Mouse (Mus musculus) embryonic facial prominence, embryonic 14.5 days (tissue): ENCODE measurements around the gene Zbtb1. TPM values are rescaled to one million over a fixed set of nuclear protein-coding genes. Genes with fewer than 3 reads are reported as not detected.
"Not testable (repeated sequence)": the region's sequence is repeated elsewhere in the genome, so short reads cannot be mapped to it uniquely, and the experiment has no call there.

Source experiments
- ATAC-seq: fragments of 200-750 bp; cut with Nextera tagmentation; 2 replicates; pipeline ENCODE4 v1.8.0; 2017; ENCODE audit warnings: low read depth, moderate number of reproducible peaks, moderate TSS enrichment
- DNase-seq: peaks from one replicate; pipeline ENCODE4 v3.0.0-alpha.2; 2015; ENCODE audit warnings: low spot score
- H3K27ac ChIP-seq: fragments of 300-500 bp; sonication (generic); replicated peaks from 2 replicates; pipeline ENCODE4 v1.5.1; 2014; ENCODE audit warnings: low read depth, mild to moderate bottlenecking, low read length, moderate library complexity
- H3K27me3 ChIP-seq: fragments of 300-500 bp; sonication (generic); replicated peaks from 2 replicates; pipeline ENCODE4 v1.6.1; 2014; ENCODE audit warnings: low read length; ENCODE audit not compliant: control insufficient read depth, insufficient read depth
- H3K36me3 ChIP-seq: fragments of 300-500 bp; sonication (generic); 2 replicates; pipeline ENCODE4 v1.6.1; 2014; ENCODE audit warnings: low read length, mixed read lengths; ENCODE audit not compliant: control insufficient read depth, insufficient read depth
- H3K4me1 ChIP-seq: fragments of 300-500 bp; sonication (generic); 2 replicates; pipeline ENCODE4 v1.6.1; 2014; ENCODE audit warnings: antibody characterized with exemption, low read length; ENCODE audit not compliant: control insufficient read depth, insufficient read depth
- H3K4me2 ChIP-seq: fragments of 300-500 bp; sonication (generic); 2 replicates; pipeline ENCODE4 v1.6.1; 2014; ENCODE audit warnings: low read depth, mild to moderate bottlenecking, low read length, moderate library complexity, mixed read lengths
- H3K4me3 ChIP-seq: fragments of 300-500 bp; sonication (generic); 2 replicates; pipeline ENCODE4 v1.5.1; 2014; ENCODE audit warnings: low read depth, mild to moderate bottlenecking, low read length
- H3K9ac ChIP-seq: fragments of 300-500 bp; sonication (generic); 2 replicates; pipeline ENCODE4 v1.6.1; 2014; ENCODE audit warnings: low read depth, mild to moderate bottlenecking, low read length, moderate library complexity, mixed read lengths
- H3K9me3 ChIP-seq: fragments of 300-500 bp; sonication (generic); 2 replicates; pipeline ENCODE4 v1.6.1; 2016; ENCODE audit warnings: low read length; ENCODE audit not compliant: control insufficient read depth
- WGBS: fragments of 180-500 bp; shearing (Covaris S2); extraction: QIAGEN DNeasy Blood & Tissue Kit; methylation state at CpG from one replicate; pipeline ENCODE4 v1.1.7; 2014; 5-methylcytosine and 5-hydroxymethylcytosine counted together
- polyA plus RNA-seq: library from polyadenylated mRNA; unstranded; fragments of >200 nt; fragmentation: Nextera tagmentation; extraction: Ambion mirVana; gene quantifications from 2 replicates; pipeline ENCODE4 v1.2.1, GENCODE M21; 2014

Zbtb1 gene
- polyA plus RNA-seq, 1 experiment from 2014 or later, result 9.8 TPM

GRCm38 (mm10) chr12:76431431-76431830 lies 61.4 kb downstream of the Zbtb1 start:
- H3K27ac ChIP-seq, result no peak overlapping the region
- H3K9me3 ChIP-seq, result no peaks in the 10 kb centered on the region
- no peaks in the 10 kb centered on the region; the same call in 1 of the 2 replicates for H3K27me3 ChIP-seq
- H3K4me2 ChIP-seq, result no peak overlapping the region
- H3K4me3 ChIP-seq, result no peak overlapping the region
- H3K36me3 ChIP-seq, result no peaks in the 10 kb centered on the region
- 84% methylated on average over 6 of the region's 6 CpGs for WGBS
- ATAC-seq, result no peak
- no peak overlapping the region for H3K9ac ChIP-seq
- no peak for DNase-seq
- H3K4me1 ChIP-seq, result no peaks in the 10 kb centered on the region; the same call in 1 of the 2 replicates

DNA sequence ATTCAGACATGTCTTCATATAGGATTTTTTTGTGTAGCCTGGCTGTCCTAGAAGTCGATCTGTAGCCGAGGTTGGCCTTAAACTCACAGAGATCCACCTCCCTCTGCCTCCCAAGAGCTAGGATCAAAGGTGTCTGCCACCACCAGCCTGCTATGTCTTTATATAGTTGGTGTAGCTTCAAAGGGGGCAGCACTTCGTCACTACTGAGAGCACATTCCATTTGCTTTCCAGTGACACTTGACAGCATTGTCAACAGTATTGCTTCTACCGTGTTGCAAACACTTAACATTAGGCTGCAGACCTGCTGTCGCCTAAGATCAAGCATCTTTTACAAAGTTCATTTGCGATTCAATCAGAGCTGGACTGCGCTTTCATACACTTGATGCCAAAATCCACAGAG lies 64.0 kb downstream of the Zbtb1 start:
- no peaks in the 10 kb centered on the region for H3K9me3 ChIP-seq
- H3K27ac ChIP-seq, result no peak overlapping the region
- no peaks in the 10 kb centered on the region for H3K36me3 ChIP-seq
- H3K9ac ChIP-seq, result no peak overlapping the region
- ATAC-seq (no peak), DNase-seq (no peak)
- H3K4me1 ChIP-seq, result no peaks in the 10 kb centered on the region; the same call in 1 of the 2 replicates
- no peaks in the 10 kb centered on the region; the same call in 1 of the 2 replicates for H3K27me3 ChIP-seq
- no peak overlapping the region for H3K4me3 ChIP-seq
- H3K4me2 ChIP-seq, result no peak overlapping the region
- WGBS, result 56% methylated on average over 7 of the region's 7 CpGs

DNA sequence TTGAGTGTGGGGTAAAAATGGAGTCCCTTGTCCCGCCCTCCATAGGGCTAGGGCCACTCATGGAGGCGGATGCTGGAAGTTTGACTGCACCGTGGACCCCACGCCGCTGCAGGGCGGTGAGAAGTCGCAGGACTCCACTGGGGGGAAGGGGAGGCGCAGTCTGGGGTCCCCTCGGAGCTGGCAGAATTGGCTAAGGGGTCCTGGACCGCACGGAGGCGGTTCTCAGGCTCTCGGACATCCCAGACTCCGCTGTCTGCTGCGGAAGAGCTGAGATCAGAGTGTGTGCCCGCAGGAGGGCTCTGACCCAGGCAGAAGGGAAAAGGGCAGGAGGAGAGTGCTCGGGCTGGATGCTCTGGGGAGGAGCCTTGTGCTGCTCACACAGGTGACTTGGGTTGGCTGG lies 65.0 kb downstream of the Zbtb1 start:
- Histone ChIP-seq H3K36me3 (no peaks in the 10 kb centered on the region), H3K9ac (peak overlapping the region; percentile 61), H3K27me3 (no peaks in the 10 kb centered on the region; the same call in 1 of the 2 replicates), H3K27ac (no peak overlapping the region), H3K4me2 (peak overlapping the region; percentile 66), H3K9me3 (no peaks in the 10 kb centered on the region), H3K4me1 (no peaks in the 10 kb centered on the region; the same call in 1 of the 2 replicates), H3K4me3 (peak overlapping the region; percentile 45)
- 2% methylated on average over 17 of the region's 17 CpGs for WGBS
- DNase-seq, result no peak
- ATAC-seq, result no peak; the same call in 1 of the 2 replicates

GRCm38 (mm10) chr12:76435549-76435948 lies 65.5 kb downstream of the Zbtb1 start:
- Histone ChIP-seq H3K27me3 (no peaks in the 10 kb centered on the region; the same call in 1 of the 2 replicates), H3K9me3 (no peaks in the 10 kb centered on the region), H3K9ac (no peak overlapping the region), H3K36me3 (no peaks in the 10 kb centered on the region), H3K4me3 (peak overlapping the region; percentile 45), H3K4me2 (peak overlapping the region; percentile 66), H3K4me1 (no peaks in the 10 kb centered on the region; the same call in 1 of the 2 replicates), H3K27ac (no peak overlapping the region)
- 23% methylated on average over 8 of the region's 8 CpGs for WGBS
- DNase-seq (no peak), ATAC-seq (no peak; the same call in 1 of the 2 replicates)

DNA sequence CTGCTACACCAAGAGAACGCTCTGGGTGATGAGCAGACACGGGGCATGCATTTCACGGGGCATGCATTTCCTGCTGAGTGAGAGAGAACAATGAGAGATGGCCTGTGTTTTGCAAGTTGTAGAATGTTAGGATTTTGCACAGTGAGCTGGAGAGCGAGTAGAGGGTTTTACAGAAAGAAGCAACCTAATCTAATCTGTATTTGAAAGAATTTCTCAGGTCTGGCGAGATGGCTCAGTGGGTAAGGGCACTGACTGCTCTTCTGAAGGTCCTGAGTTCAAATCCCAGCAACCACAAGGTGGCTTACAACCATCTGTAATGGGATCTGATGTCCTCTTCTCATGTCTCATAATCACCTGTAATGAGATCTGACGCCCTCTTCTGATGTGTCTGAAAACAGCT lies 73.4 kb downstream of the Zbtb1 start:
- H3K9me3 ChIP-seq, H3K27ac ChIP-seq, H3K4me3 ChIP-seq, H3K27me3 ChIP-seq, H3K36me3 ChIP-seq, ATAC-seq, H3K4me2 ChIP-seq, H3K4me1 ChIP-seq, DNase-seq, H3K9ac ChIP-seq: not testable (repeated sequence)
- 72% methylated on average over 6 of the region's 6 CpGs for WGBS

DNA sequence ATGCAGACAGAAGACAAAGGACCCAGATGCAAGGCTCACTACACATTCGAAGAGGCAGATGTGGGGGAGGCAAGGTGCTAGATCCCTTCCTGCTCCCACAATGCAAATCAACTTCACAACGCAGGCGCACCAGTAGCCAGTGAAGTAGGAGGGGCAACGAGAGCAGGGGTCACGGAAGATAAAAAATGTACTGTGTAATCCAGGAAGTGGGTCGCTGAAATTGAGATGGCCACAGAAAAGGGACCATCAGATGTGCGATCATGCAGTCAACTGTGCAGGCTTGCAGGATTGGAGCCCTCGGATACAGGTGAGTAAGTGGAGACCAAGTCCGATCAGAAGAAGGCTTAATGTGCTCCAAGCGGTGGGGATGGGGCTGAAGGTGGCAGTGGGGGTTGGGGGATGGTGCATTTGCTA lies 74.3 kb downstream of the Zbtb1 start:
- DNase-seq (no peak), ATAC-seq (no peak)
- no peak overlapping the region for H3K9ac ChIP-seq
- no peaks in the 10 kb centered on the region for H3K4me1 ChIP-seq
- no peak overlapping the region for H3K27ac ChIP-seq
- no peak overlapping the region for H3K4me2 ChIP-seq
- 64% methylated on average over 10 of the region's 10 CpGs for WGBS
- no peaks in the 10 kb centered on the region for H3K27me3 ChIP-seq
- H3K36me3 ChIP-seq, result no peaks in the 10 kb centered on the region
- no peak overlapping the region for H3K4me3 ChIP-seq
- no peaks in the 10 kb centered on the region for H3K9me3 ChIP-seq

DNA sequence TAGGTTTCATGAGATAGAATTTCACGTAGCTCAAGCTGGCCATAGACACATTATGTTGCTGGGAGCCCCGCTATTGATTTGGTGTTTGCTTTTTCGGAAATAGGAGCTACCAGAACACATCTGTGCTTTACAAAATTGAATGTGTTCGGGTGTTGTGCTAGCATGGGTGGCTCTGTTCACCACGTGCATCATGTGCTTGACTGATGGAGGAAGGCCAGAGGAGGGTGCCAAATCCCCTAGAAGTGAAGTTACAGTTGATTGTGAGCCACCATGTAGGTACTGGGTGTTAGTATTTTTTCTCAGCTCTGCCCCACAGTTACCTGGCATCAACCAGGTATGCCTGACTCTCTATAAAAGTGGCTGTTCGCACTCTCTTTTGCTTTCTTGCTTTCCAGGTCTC lies 74.8 kb downstream of the Zbtb1 start:
- Histone ChIP-seq H3K9me3 (no peaks in the 10 kb centered on the region), H3K4me1 (no peaks in the 10 kb centered on the region), H3K4me3 (no peak overlapping the region), H3K27me3 (no peaks in the 10 kb centered on the region), H3K9ac (no peak overlapping the region), H3K4me2 (no peak overlapping the region), H3K36me3 (no peaks in the 10 kb centered on the region), H3K27ac (no peak overlapping the region)
- no peak for ATAC-seq
- whole genome bisulfite sequencing, result 81% methylated on average over 6 of the region's 6 CpGs
- DNase-seq, result no peak

DNA sequence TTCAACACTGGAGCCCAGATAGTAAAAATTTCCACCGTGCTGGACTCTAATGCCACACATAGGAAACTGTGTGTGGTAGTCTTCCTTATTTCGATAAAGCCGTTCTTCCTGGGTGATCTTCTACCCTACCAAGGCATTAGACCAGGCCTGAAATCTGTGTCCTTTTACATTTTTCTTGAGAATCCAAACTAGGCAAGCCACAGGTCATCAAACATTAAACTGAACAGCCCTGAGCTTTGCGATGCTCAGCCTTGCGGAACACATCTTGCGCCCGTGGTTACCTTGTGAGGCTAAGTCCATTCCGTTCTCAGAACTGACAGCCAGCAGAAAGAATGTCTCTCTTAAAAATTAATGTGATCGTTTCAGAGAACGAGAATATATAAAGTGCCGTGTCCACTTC lies 76.1 kb downstream of the Zbtb1 start:
- 86% methylated on average over 11 of the region's 11 CpGs for WGBS
- DNase-seq (no peak), ATAC-seq (no peak)
- no peak overlapping the region for H3K4me3 ChIP-seq
- no peaks in the 10 kb centered on the region for H3K9me3 ChIP-seq
- no peaks in the 10 kb centered on the region for H3K27me3 ChIP-seq
- no peak overlapping the region for H3K4me2 ChIP-seq
- H3K27ac ChIP-seq, result no peak overlapping the region
- no peaks in the 10 kb centered on the region for H3K36me3 ChIP-seq
- no peaks in the 10 kb centered on the region for H3K4me1 ChIP-seq
- no peak overlapping the region for H3K9ac ChIP-seq
